Mouse (Mus musculus) myocyte (in vitro differentiated cells): ENCODE data around the gene Gm572. TPM values are rescaled to one million over a fixed set of nuclear protein-coding genes. Genes with fewer than 3 reads are reported as not detected.

ENCODE experiments used
- H3K27me3 ChIP-seq: one replicate; pipeline ENCODE4 v1.6.1; 2011; ENCODE audit not compliant: control insufficient read depth, insufficient read depth, insufficient read length
- H3K36me3 ChIP-seq: one replicate; pipeline ENCODE4 v1.6.1; 2011; ENCODE audit not compliant: control insufficient read depth, insufficient read depth
- H3K4me2 ChIP-seq: one replicate; pipeline ENCODE4 v1.6.1; 2011; ENCODE audit warnings: low read depth, control low read depth
- H3K4me3 ChIP-seq: one replicate; pipeline ENCODE4 v1.5.1; 2011; ENCODE audit warnings: mild to moderate bottlenecking, control low read depth, moderate library complexity
- H3K79me2 ChIP-seq: one replicate; pipeline ENCODE4 v1.6.1; 2011; ENCODE audit not compliant: control insufficient read depth, insufficient read depth
- H3ac ChIP-seq: one replicate; pipeline ENCODE4 v1.6.1; 2011; ENCODE audit not compliant: control insufficient read depth, insufficient read length
- CEBPB ChIP-seq: IDR thresholded peaks from 2 replicates; pipeline ENCODE4 v1.6.1; 2011; ENCODE audit warnings: mild to moderate bottlenecking, moderate library complexity; ENCODE audit not compliant: poor library complexity, insufficient read depth, severe bottlenecking
- E2F4 ChIP-seq: IDR thresholded peaks from one replicate; pipeline ENCODE4 v1.6.1; 2011; ENCODE audit warnings: mild to moderate bottlenecking, control low read depth, moderate library complexity; ENCODE audit not compliant: insufficient read depth
- MAX ChIP-seq: IDR thresholded peaks from one replicate; pipeline ENCODE4 v1.6.1; 2011; ENCODE audit warnings: low read depth, mild to moderate bottlenecking, control low read depth
- MYOD1 ChIP-seq, 3 experiments: IDR thresholded peaks; one replicate each; pipeline ENCODE4 v1.6.1; 2011; ENCODE audit warnings: control low read depth in 2 of 3, low read depth in 2 of 3, mild to moderate bottlenecking in 2 of 3, moderate library complexity in 1 of 3; ENCODE audit not compliant: insufficient read length in 2 of 3, control insufficient read depth in 1 of 3
- MYOG ChIP-seq, 3 experiments: IDR thresholded peaks; one replicate each; pipeline ENCODE4 v1.6.1; 2011; ENCODE audit warnings: control low read depth in 2 of 3, low read depth in 2 of 3, mild to moderate bottlenecking in 2 of 3; ENCODE audit not compliant: insufficient read length in 2 of 3, control insufficient read depth in 1 of 3, insufficient read depth in 1 of 3
- POLR2A ChIP-seq: IDR thresholded peaks from one replicate; pipeline ENCODE4 v1.6.1; 2011; ENCODE audit warnings: low read depth, mild to moderate bottlenecking, control low read depth, moderate library complexity; ENCODE audit not compliant: insufficient read length
- POLR2AphosphoS2 ChIP-seq: IDR thresholded peaks from one replicate; pipeline ENCODE4 v1.6.1; 2011; ENCODE audit warnings: low read depth, control low read depth; ENCODE audit not compliant: insufficient read length
- REST ChIP-seq: IDR thresholded peaks from one replicate; pipeline ENCODE4 v1.6.1; 2011; ENCODE audit warnings: mild to moderate bottlenecking, control low read depth, moderate library complexity; ENCODE audit not compliant: insufficient read depth, insufficient read length
- SRF ChIP-seq: IDR thresholded peaks from one replicate; pipeline ENCODE4 v1.6.1; 2011; ENCODE audit warnings: low read depth; ENCODE audit not compliant: control insufficient read depth, insufficient read length
- TCF12 ChIP-seq: IDR thresholded peaks from one replicate; pipeline ENCODE4 v1.6.1; 2011; ENCODE audit warnings: mild to moderate bottlenecking, control low read depth; ENCODE audit not compliant: poor library complexity, insufficient read depth, severe bottlenecking
- TCF3 ChIP-seq: IDR thresholded peaks from one replicate; pipeline ENCODE4 v1.6.1; 2011; ENCODE audit warnings: low read depth, control low read depth; ENCODE audit not compliant: insufficient read length
- USF1 ChIP-seq: IDR thresholded peaks from one replicate; pipeline ENCODE4 v1.6.1; 2011; ENCODE audit warnings: low read depth, mild to moderate bottlenecking, control low read depth, moderate library complexity
- polyA plus RNA-seq: library from polyadenylated mRNA; unstranded; fragments of >200 nt; fragmentation: generic; extraction: Trizol; gene quantifications from one replicate; pipeline ENCODE4 v1.2.1, GENCODE M21; 2012; ENCODE audit warnings: missing spikeins

Gm572 gene
- polyA plus RNA-seq, 1 experiment = 0.16 TPM

DNA sequence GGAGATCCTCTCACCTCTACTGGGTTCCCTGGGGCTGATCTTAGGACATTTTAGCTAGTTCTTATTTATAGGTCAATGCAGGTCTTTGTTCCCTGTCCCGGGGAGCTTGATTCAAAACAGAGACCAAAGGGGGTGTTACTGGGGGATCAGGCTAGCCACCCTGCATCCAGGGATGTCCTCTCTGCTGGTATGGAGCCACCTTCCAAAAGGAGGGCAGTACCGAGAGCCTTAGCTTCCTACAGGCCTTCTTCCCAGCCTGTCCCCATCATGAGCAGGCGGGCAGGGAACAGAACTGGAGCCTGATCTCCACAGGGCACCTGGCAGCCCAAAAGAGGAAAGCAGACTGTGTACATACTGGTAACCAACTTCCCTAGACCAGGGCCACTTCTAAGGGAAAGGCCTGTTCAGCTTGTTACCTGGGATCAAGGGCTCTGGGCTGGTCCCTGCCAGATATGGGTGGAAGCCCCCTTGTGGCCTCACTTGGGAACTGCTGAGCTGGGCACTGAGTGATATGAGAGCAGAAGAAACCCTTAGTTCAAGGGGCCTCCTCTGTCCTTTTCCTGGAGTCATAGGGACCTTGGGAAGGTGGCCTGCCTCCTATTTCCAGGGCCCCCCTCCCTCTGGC, 38.5 kb upstream of the Gm572 start:
- H3ac ChIP-seq = no peak overlapping the region
- H3K27me3 ChIP-seq = no peaks in the 10 kb centered on the region
- TF ChIP-seq TCF12 (no peak), TCF3 (no peak), POLR2A (no peak), SRF (no peak), MAX (no peak), USF1 (no peak), REST (no peak), POLR2AphosphoS2 (no peak), MYOG (IDR thresholded peaks at IDR 0.05; ENCODE audit: control insufficient read depth in 1 of 3, insufficient read depth in 1 of 3, insufficient read length in 2 of 3, low read depth in 2 of 3) (no peak), MYOD1 (IDR thresholded peaks at IDR 0.05; ENCODE audit: control insufficient read depth in 1 of 3, insufficient read length in 2 of 3, low read depth in 2 of 3) (no peak), E2F4 (no peak), CEBPB (no peak)
- no peaks in the 10 kb centered on the region for H3K36me3 ChIP-seq
- no peaks in the 10 kb centered on the region for H3K79me2 ChIP-seq
- no peak overlapping the region for H3K4me3 ChIP-seq
- no peak overlapping the region for H3K4me2 ChIP-seq

DNA sequence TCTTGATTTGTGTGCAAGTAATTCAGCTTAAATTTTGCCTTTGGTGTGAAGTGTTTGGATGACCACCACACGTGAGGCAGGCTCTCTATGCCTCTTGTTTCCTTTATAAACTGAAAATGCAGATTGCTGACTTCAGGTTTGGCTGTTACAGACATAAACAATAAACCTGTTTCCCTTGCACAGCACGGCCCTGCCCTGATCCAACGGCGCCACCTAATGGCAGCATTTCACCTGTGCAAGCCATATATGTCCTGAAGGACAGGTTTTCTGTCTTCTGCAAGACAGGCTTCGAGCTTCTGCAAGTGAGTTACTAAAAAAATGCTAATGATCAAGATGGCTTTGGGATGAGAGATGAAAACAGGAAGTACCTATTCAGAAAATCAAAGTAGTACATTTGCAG, 35.4 kb upstream of the Gm572 start:
- H3K36me3 ChIP-seq = peaks cover 12% of the 10 kb centered on the region
- H3K27me3 ChIP-seq = no peaks in the 10 kb centered on the region
- no peak overlapping the region for H3ac ChIP-seq
- H3K4me3 ChIP-seq = no peak overlapping the region
- H3K4me2 ChIP-seq = no peak overlapping the region
- no peaks in the 10 kb centered on the region for H3K79me2 ChIP-seq
- TF ChIP-seq TCF12 (no peak), MAX (no peak), MYOD1 (IDR thresholded peaks at IDR 0.05; ENCODE audit: control insufficient read depth in 1 of 3, insufficient read length in 2 of 3, low read depth in 2 of 3) (no peak), POLR2AphosphoS2 (peak; percentile 47)

DNA sequence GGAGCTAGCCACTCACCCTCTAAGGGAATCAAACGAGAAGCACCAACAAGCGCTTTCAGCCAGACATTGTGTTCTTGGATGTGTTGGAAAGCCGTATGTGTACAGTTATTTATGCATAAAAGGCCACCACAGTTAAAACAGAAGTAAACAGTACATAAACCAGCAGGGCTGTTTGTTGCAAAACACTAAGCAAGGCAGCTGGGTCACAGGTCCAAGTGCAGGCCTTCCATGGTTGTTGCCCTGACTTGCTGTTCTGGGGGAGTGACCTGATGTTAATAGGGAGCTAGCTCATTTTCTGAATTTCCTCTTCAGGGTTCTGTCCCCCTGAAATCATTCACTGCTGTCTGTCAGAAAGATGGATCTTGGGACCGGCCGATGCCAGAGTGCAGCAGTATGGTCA, 33.3 kb upstream of the Gm572 start:
- Histone ChIP-seq H3K4me3 (no peak overlapping the region), H3ac (no peak overlapping the region), H3K79me2 (no peaks in the 10 kb centered on the region), H3K36me3 (peaks cover 29% of the 10 kb centered on the region), H3K27me3 (no peaks in the 10 kb centered on the region), H3K4me2 (no peak overlapping the region)
- TF ChIP-seq POLR2AphosphoS2 (peak; percentile 75), MYOG (IDR thresholded peaks at IDR 0.05; ENCODE audit: control insufficient read depth in 1 of 3, insufficient read depth in 1 of 3, insufficient read length in 2 of 3, low read depth in 2 of 3) (no peak)

DNA sequence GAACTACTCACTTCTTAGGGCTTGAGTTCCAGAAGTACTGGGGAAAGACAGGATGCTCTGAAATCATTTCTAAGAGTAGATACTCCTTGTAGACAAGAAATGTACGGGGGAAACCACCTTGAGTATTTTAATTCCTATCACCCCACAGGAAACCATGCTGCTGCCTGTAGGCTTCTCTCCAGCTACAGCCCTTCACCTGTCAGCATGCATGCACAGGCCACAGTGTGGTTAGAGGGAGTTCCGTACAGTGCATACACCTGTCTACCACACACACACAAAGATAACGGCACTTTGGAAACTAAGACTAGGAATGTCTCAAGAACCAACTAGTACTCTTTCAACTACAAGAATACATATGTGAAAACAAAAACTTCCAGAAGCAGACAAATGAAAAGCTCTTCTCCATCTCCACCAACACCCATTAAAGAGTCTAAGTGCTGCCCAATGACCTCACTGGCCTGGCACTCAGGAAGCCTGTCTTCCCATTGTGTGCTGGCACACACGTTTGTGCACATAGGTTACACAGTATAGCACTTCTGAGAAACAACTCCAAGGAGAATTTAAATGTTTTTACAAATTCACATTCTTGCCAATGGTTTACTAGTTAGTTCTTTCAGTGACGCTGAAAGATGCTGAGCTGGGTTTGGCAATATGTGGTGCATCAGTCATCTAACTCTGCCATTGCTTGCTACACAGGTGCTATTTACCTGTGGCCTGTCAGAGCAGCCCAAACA, 32.3 kb upstream of the Gm572 start:
- H3K36me3 ChIP-seq = peaks cover 39% of the 10 kb centered on the region
- H3K27me3 ChIP-seq = no peaks in the 10 kb centered on the region
- H3ac ChIP-seq = no peak overlapping the region
- no peaks in the 10 kb centered on the region for H3K79me2 ChIP-seq
- TF ChIP-seq E2F4 (no peak), SRF (no peak), MYOG (IDR thresholded peaks at IDR 0.05; ENCODE audit: control insufficient read depth in 1 of 3, insufficient read depth in 1 of 3, insufficient read length in 2 of 3, low read depth in 2 of 3) (peak in 1 of 3 experiments; percentile 53), POLR2AphosphoS2 (peak; percentile 76), MYOD1 (IDR thresholded peaks at IDR 0.05; ENCODE audit: control insufficient read depth in 1 of 3, insufficient read length in 2 of 3, low read depth in 2 of 3) (peak in 1 of 3 experiments; percentile 52), TCF3 (no peak), MAX (no peak)
- H3K4me3 ChIP-seq = no peak overlapping the region
- H3K4me2 ChIP-seq = no peak overlapping the region

DNA sequence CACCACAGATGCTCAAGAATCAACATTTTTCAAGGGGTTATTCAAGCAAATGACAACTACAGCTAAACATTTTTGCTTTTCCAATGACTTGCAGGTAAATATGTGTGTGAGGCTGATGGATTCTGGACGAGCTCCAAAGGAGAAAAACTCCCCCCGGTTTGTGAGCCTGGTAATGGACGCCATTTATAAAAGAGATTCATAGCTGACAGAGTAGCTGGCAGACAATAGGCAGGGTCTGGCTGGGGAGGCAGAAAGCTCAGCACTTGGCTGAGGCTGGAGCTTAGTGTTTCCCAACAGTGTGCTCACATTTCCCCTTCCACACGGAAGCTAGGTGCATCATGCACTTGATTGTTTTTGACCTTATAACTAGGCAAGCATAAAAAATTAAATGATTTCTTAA, 30.6 kb upstream of the Gm572 start:
- Histone ChIP-seq H3K36me3 (peaks cover 55% of the 10 kb centered on the region), H3K79me2 (peaks cover 7% of the 10 kb centered on the region)
- TF ChIP-seq REST = no peak
- no peak for TF ChIP-seq USF1
- no peak for TF ChIP-seq CEBPB
- TF ChIP-seq MYOG (IDR thresholded peaks at IDR 0.05; ENCODE audit: control insufficient read depth in 1 of 3, insufficient read depth in 1 of 3, insufficient read length in 2 of 3, low read depth in 2 of 3) = no peak
- no peak for TF ChIP-seq MYOD1 (IDR thresholded peaks at IDR 0.05; ENCODE audit: control insufficient read depth in 1 of 3, insufficient read length in 2 of 3, low read depth in 2 of 3)
- no peak for TF ChIP-seq POLR2A
- no peak for TF ChIP-seq E2F4
- TF ChIP-seq TCF12 = no peak

More for the DNA sequence above, 30.6 kb upstream of the Gm572 start:
- Histone ChIP-seq H3K4me2 (no peak overlapping the region), H3K27me3 (no peaks in the 10 kb centered on the region), H3ac (no peak overlapping the region), H3K4me3 (no peak overlapping the region)
